ENCODE assay signal across 8 mouse cellular contexts in the genomic region with DNA sequence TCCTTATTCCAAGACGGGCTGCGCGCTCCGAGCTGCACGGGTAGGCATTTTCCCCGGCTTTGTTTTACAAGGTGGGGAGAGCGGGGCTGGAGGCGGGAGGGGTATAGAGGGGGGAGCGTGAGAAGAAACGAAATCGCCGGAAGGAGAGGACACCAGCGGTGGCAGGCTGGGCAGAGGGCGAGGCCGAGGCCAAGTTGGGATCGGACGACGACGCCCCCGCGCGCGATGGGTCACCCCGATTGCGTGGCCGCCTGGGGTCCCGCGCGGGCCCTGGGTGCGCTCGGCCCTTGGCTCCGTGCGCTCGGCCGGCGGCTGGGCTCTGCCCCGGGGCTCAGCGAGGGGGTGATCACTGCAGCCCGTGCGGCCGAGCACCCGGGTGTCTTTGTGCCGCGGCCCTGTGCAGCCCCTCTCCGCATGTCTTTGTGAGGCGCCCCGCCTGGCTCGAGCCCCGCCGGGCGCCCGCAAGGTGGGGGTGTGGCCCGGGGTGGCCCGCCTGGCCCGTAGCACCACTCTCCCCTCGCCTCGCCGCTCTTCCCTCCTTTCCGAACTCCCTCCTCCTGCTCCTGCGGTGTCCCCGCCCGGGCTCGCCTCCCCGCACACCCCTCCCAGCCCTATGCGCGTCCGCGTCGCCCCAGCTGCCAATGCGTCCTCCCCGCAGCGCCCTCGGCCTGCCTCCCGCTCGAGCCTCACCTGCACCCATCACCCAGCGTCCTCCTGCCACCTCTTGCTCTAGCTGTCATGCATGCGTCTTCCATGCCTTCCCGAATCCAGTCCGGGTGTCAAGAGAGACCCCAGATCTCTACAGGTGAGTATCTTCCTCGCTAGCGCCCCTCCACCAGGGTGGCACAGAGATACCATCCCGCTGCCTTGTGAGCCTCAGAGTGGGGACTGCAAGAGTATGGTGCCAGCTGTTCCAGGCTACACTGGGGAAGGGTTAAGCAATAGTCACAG. TPM values are rescaled to one million over a fixed set of nuclear protein-coding genes. Genes with fewer than 3 reads are reported as not detected.
DNase-seq lines count a peak whose midpoint lies in the region; ATAC-seq and TF ChIP-seq lines count a peak whose summit lies in the region.

No protein-coding gene starts in this region.

- peak; percentile 12 for DNase-seq in thymus, postnatal 4 days
- no peak for DNase-seq in thymus, postnatal 10 days (ENCODE audit: low spot score in 2 of 2)
- peak; percentile 64 for DNase-seq in embryonic facial prominence, embryonic 10.5 days (ENCODE audit: low spot score)
- peak; percentile 27 to 53 for DNase-seq in layer of hippocampus, adult 2 months (ENCODE audit: low spot score in 2 of 2)
- DNase-seq in liver, postnatal 0 days = peak; percentile 15
- peak; percentile 52 for DNase-seq in ovary, postnatal 36 days (ENCODE audit: low spot score)
- no peak for DNase-seq in spleen, postnatal 36 days (ENCODE audit: low spot score in 2 of 2)

- ATAC-seq in heart, embryonic 11.5 days (replicated peaks; ENCODE audit: insufficient number of reproducible peaks, low FRiP score, low TSS enrichment) = peak; percentile 62
- no peak for ATAC-seq in liver, postnatal 0 days

- under 1% methylated on average over 82 of the region's 82 CpGs for WGBS in embryonic facial prominence, embryonic 10.5 days
- WGBS in heart, embryonic 11.5 days (ENCODE audit: insufficient replicate concordance) = 2% methylated on average over 66 of the region's 82 CpGs
- 3% methylated on average over 53 of the region's 82 CpGs for WGBS in liver, postnatal 0 days (ENCODE audit: insufficient replicate concordance)

- peak overlapping the region; percentile 88 for H3K27ac ChIP-seq in embryonic facial prominence, embryonic 10.5 days (replicated peaks)
- H3K27ac ChIP-seq in heart, embryonic 11.5 days (ENCODE audit: low read depth, low read length) = no peak overlapping the region
- peak overlapping the region; percentile 89 for H3K27ac ChIP-seq in layer of hippocampus, adult 2 months
- no peak overlapping the region for H3K27ac ChIP-seq in liver, postnatal 0 days (ENCODE audit: low read depth)

- peak overlapping the region; percentile 100 for H3K4me2 ChIP-seq in heart, embryonic 11.5 days
- H3K4me2 ChIP-seq in liver, postnatal 0 days (ENCODE audit: low read depth, low read length) = peak overlapping the region; percentile 70

- peaks cover 67% of the 10 kb centered on the region for H3K27me3 ChIP-seq in embryonic facial prominence, embryonic 10.5 days (replicated peaks; ENCODE audit: low read depth, poor library complexity, severe bottlenecking)
- peaks cover 16% of the 10 kb centered on the region for H3K27me3 ChIP-seq in heart, embryonic 11.5 days (ENCODE audit: control insufficient read depth, insufficient read depth, low read length)
- peaks cover 32% of the 10 kb centered on the region for H3K27me3 ChIP-seq in liver, postnatal 0 days (ENCODE audit: insufficient read depth, low read length)

- H3K36me3 ChIP-seq in embryonic facial prominence, embryonic 10.5 days (replicated peaks) = no peaks in the 10 kb centered on the region
- H3K36me3 ChIP-seq in heart, embryonic 11.5 days (ENCODE audit: control insufficient read depth, insufficient read depth, low read length) = no peaks in the 10 kb centered on the region
- H3K36me3 ChIP-seq in liver, postnatal 0 days (replicated peaks; ENCODE audit: insufficient read depth, low read length) = no peaks in the 10 kb centered on the region

- no peak for TF ChIP-seq CTCF in layer of hippocampus, adult 2 months (conservative IDR thresholded peaks at IDR 0.05)
- no peak for TF ChIP-seq CTCF in liver, postnatal 0 days (IDR thresholded peaks at IDR 0.05; ENCODE audit: low read depth)

- peaks cover 21% of the 10 kb centered on the region for H3K4me1 ChIP-seq in embryonic facial prominence, embryonic 10.5 days
- H3K4me1 ChIP-seq in heart, embryonic 11.5 days (ENCODE audit: control insufficient read depth, insufficient read depth, low read length) = no peaks in the 10 kb centered on the region
- H3K4me1 ChIP-seq in liver, postnatal 0 days (ENCODE audit: insufficient read depth) = no peaks in the 10 kb centered on the region

- peak overlapping the region; percentile 71 for H3K9ac ChIP-seq in heart, embryonic 11.5 days (ENCODE audit: low read depth, low read length)
- no peak overlapping the region for H3K9ac ChIP-seq in liver, postnatal 0 days (replicated peaks)

- H3K9me3 ChIP-seq in embryonic facial prominence, embryonic 10.5 days = no peaks in the 10 kb centered on the region
- no peaks in the 10 kb centered on the region for H3K9me3 ChIP-seq in heart, embryonic 11.5 days (replicated peaks; ENCODE audit: control insufficient read depth, low read length)
- no peaks in the 10 kb centered on the region for H3K9me3 ChIP-seq in liver, postnatal 0 days (ENCODE audit: low read length)

- H3K4me3 ChIP-seq in embryonic facial prominence, embryonic 10.5 days = peak overlapping the region; percentile 75
- H3K4me3 ChIP-seq in heart, embryonic 11.5 days (ENCODE audit: low read depth, low read length) = peak overlapping the region; percentile 67
- peak overlapping the region; percentile 75 for H3K4me3 ChIP-seq in layer of hippocampus, adult 2 months
- H3K4me3 ChIP-seq in liver, postnatal 0 days (ENCODE audit: low read depth, low read length) = peak overlapping the region; percentile 39

- TF ChIP-seq EP300 in liver, postnatal 0 days (IDR thresholded peaks at IDR 0.05; ENCODE audit: low read depth) = no peak

RNA-seq across cellular contexts. Expression of gene Kcnk2, which starts 58.5 kb away (rescaled TPM):
- 1.9 and 3.4 TPM in 2 replicates for polyA plus RNA-seq in embryonic facial prominence, embryonic 10.5 days (2016; fragmentation: Nextera tagmentation; extraction: Ambion mirVana)
- polyA plus RNA-seq in heart, embryonic 11.5 days (2014; fragmentation: Nextera tagmentation; extraction: Ambion mirVana) = 0.70 and 0.80 TPM in 2 replicates
- 10 to 100 TPM; 47.9 to 48.4 TPM for total RNA-seq in layer of hippocampus, adult 2 months (2021)
- not detected in 2 replicates for polyA plus RNA-seq in liver, postnatal 0 days (2015; fragmentation: Nextera tagmentation; extraction: Ambion mirVana)

Comparison
In these comparisons a context has a peak if more than half of its experiments do, and no peak if none do; other contexts are left out.
1. DNase-seq: peak in thymus, postnatal 4 days (single experiment), embryonic facial prominence, embryonic 10.5 days (single experiment), layer of hippocampus, adult 2 months (2 of 2), liver, postnatal 0 days (single experiment) and ovary, postnatal 36 days (single experiment); none in thymus, postnatal 10 days (0 of 2) and spleen, postnatal 36 days (0 of 2).
2. H3K27ac ChIP-seq: peak in embryonic facial prominence, embryonic 10.5 days (single experiment) and layer of hippocampus, adult 2 months (single experiment); none in heart, embryonic 11.5 days (single experiment) and liver, postnatal 0 days (single experiment).
3. Peak in every context shown above with its lines, with median percentiles within 50 percentile points of each other: H3K4me3 ChIP-seq.